Mouse (Mus musculus) heart, embryonic 14.5 days (tissue): ENCODE measurements around the gene Bicral. TPM values are rescaled to one million over a fixed set of nuclear protein-coding genes. Genes with fewer than 3 reads are reported as not detected.

Experiments used
- ATAC-seq: fragments of 200-750 bp; cut with Nextera tagmentation; 2 replicates; pipeline ENCODE4 v1.8.0; 2017; ENCODE audit warnings: low read depth, moderate TSS enrichment; ENCODE audit not compliant: insufficient number of reproducible peaks, insufficient read depth, low FRiP score
- H3K27ac ChIP-seq, 2 experiments: fragments of 200-500 bp in 1 of 2; fragments of 300-500 bp in 1 of 2; sonication (generic) in 1 of 2; replicated peaks in 1 of 2; 2 replicates each; pipeline ENCODE4 v1.5.1; 2012 to 2014; ENCODE audit warnings: low read depth in 2 of 2, low read length in 2 of 2, control low read depth in 1 of 2, mild to moderate bottlenecking in 1 of 2, mixed read lengths in 1 of 2; ENCODE audit not compliant: control insufficient read depth in 1 of 2, insufficient read depth in 1 of 2
- H3K27me3 ChIP-seq: fragments of 300-500 bp; sonication (generic); 2 replicates; pipeline ENCODE4 v1.6.1; 2014; ENCODE audit warnings: mild to moderate bottlenecking, low read length, control low read depth; ENCODE audit not compliant: control insufficient read depth, insufficient read depth
- H3K36me3 ChIP-seq: fragments of 300-500 bp; sonication (generic); 2 replicates; pipeline ENCODE4 v1.6.1; 2014; ENCODE audit warnings: mild to moderate bottlenecking, control low read depth, low read length, mixed read lengths; ENCODE audit not compliant: control insufficient read depth, insufficient read depth
- H3K4me1 ChIP-seq, 2 experiments: fragments of 200-500 bp in 1 of 2; fragments of 300-500 bp in 1 of 2; sonication (generic) in 1 of 2; 2 replicates each; pipeline ENCODE4 v1.6.1; 2012 to 2014; ENCODE audit warnings: low read length in 2 of 2, control low read depth in 1 of 2, mixed read lengths in 1 of 2; ENCODE audit not compliant: control insufficient read depth in 2 of 2, insufficient read depth in 2 of 2
- H3K4me2 ChIP-seq: fragments of 300-500 bp; sonication (generic); 2 replicates; pipeline ENCODE4 v1.6.1; 2014; ENCODE audit warnings: mild to moderate bottlenecking, low read length
- H3K4me3 ChIP-seq, 2 experiments: fragments of 200-500 bp in 1 of 2; fragments of 300-500 bp in 1 of 2; sonication (generic) in 1 of 2; 2 replicates each; pipeline ENCODE4 v1.5.1; 2012 to 2014; ENCODE audit warnings: low read length in 2 of 2, mild to moderate bottlenecking in 2 of 2, control low read depth in 1 of 2, low read depth in 1 of 2, moderate library complexity in 1 of 2; ENCODE audit not compliant: control insufficient read depth in 1 of 2, insufficient read depth in 1 of 2
- H3K9ac ChIP-seq: fragments of 300-500 bp; sonication (generic); 2 replicates; pipeline ENCODE4 v1.6.1; 2014; ENCODE audit warnings: mild to moderate bottlenecking, low read length
- H3K9me3 ChIP-seq: fragments of 300-500 bp; sonication (generic); 2 replicates; pipeline ENCODE4 v1.6.1; 2016; ENCODE audit warnings: low read length, control low read depth; ENCODE audit not compliant: control insufficient read depth
- WGBS: fragments of 180-500 bp; shearing (Covaris S2); extraction: QIAGEN DNeasy Blood & Tissue Kit; methylation state at CpG from one replicate; pipeline ENCODE4 v1.1.7; 2014; 5-methylcytosine and 5-hydroxymethylcytosine counted together
- polyA plus RNA-seq: library from polyadenylated mRNA; unstranded; fragments of >200 nt; fragmentation: Nextera tagmentation; extraction: Ambion mirVana; gene quantifications from 2 replicates; pipeline ENCODE4 v1.2.1, GENCODE M21; 2014

The Bicral gene
- polyA plus RNA-seq, 1 experiment from 2014 or later, result 6.4 TPM

- H3K9me3 ChIP-seq, result no peaks in the 10 kb centered on the region
- H3K4me1 ChIP-seq, result peaks cover 18 to 39% of the 10 kb centered on the region in 2 experiments
- no peaks in the 10 kb centered on the region for H3K27me3 ChIP-seq
- 0% methylated on average over 40 of the region's 40 CpGs for WGBS
- peak within 1 kb of the TSS; percentile 91 to 92 for H3K27ac ChIP-seq
- H3K9ac ChIP-seq, result peak within 1 kb of the TSS; percentile 96
- peak within 1 kb of the TSS; percentile 97 for H3K4me2 ChIP-seq
- H3K36me3 ChIP-seq, result peaks cover 6% of the 10 kb centered on the region; the same call in 1 of the 2 replicates
- H3K4me3 ChIP-seq, result peak within 1 kb of the TSS; percentile 83 to 96
- peak; percentile 89 for ATAC-seq
These were observed 32.0 kb upstream of the Bicral start, which contains the start of gene Tbcc for GRCm38 (mm10) chr17:46890116-46890815. Tbcc (plus strand) TSS chr17:46890684.

- no peaks in the 10 kb centered on the region for H3K9me3 ChIP-seq
- peaks cover 6% of the 10 kb centered on the region; the same call in 1 of the 2 replicates for H3K36me3 ChIP-seq
- peak overlapping the region; percentile 69 to 96 for H3K4me3 ChIP-seq
- WGBS, result under 1% methylated on average over 44 of the region's 44 CpGs
- peak overlapping the region; percentile 71 to 91 for H3K27ac ChIP-seq
- H3K4me1 ChIP-seq, result peaks cover 18 to 41% of the 10 kb centered on the region in 2 experiments
- peak overlapping the region; percentile 78 for H3K9ac ChIP-seq
- no peaks in the 10 kb centered on the region for H3K27me3 ChIP-seq
- H3K4me2 ChIP-seq, result peak overlapping the region; percentile 92
- peak; percentile 26 for ATAC-seq
These were observed 31.3 kb upstream of the Bicral start for GRCm38 (mm10) chr17:46889450-46890084.

- Histone ChIP-seq H3K4me1 (peaks cover 18 to 41% of the 10 kb centered on the region in 2 experiments), H3K4me2 (peak overlapping the region; percentile 92), H3K27me3 (no peaks in the 10 kb centered on the region), H3K9me3 (no peaks in the 10 kb centered on the region), H3K4me3 (peak overlapping the region; percentile 69 to 96; a peak in 3 of 4 replicates), H3K27ac (peak overlapping the region in 1 of 2 experiments; percentile 91; a peak in 3 of 4 replicates), H3K9ac (peak overlapping the region; percentile 78), H3K36me3 (peaks cover 6% of the 10 kb centered on the region; the same call in 1 of the 2 replicates)
- WGBS, result 37% methylated on average over 16 of the region's 16 CpGs
- no peak for ATAC-seq
These were observed 30.4 kb upstream of the Bicral start for GRCm38 (mm10) chr17:46888511-46889212.

GRCm38 (mm10) chr17:46885910-46886643 lies 27.8 kb upstream of the Bicral start:
- no peak for ATAC-seq
- Histone ChIP-seq H3K4me2 (peak overlapping the region; percentile 56), H3K36me3 (no peaks in the 10 kb centered on the region), H3K27ac (no peak overlapping the region; a peak in 1 of 4 replicates), H3K4me3 (peak overlapping the region in 1 of 2 experiments; percentile 9; a peak in 1 of 4 replicates), H3K9ac (peak overlapping the region; percentile 48), H3K9me3 (no peaks in the 10 kb centered on the region), H3K27me3 (peaks cover 5% of the 10 kb centered on the region; the same call in 1 of the 2 replicates), H3K4me1 (peaks cover 9 to 19% of the 10 kb centered on the region in 2 experiments)
- WGBS, result 15% methylated on average over 17 of the region's 17 CpGs

GRCm38 (mm10) chr17:46885218-46885909 lies 27.1 kb upstream of the Bicral start:
- peak overlapping the region in 1 of 2 experiments; percentile 9; a peak in 1 of 4 replicates for H3K4me3 ChIP-seq
- H3K27ac ChIP-seq, result no peak overlapping the region
- no peak for ATAC-seq
- no peaks in the 10 kb centered on the region for H3K9me3 ChIP-seq
- WGBS, result 45% methylated on average over 11 of the region's 11 CpGs
- H3K27me3 ChIP-seq, result peaks cover 5% of the 10 kb centered on the region; the same call in 1 of the 2 replicates
- H3K4me2 ChIP-seq, result peak overlapping the region; percentile 56
- H3K4me1 ChIP-seq, result peaks cover 9 to 19% of the 10 kb centered on the region in 2 experiments
- peak overlapping the region; percentile 48 for H3K9ac ChIP-seq
- no peaks in the 10 kb centered on the region for H3K36me3 ChIP-seq

GRCm38 (mm10) chr17:46884766-46885165 lies 26.5 kb upstream of the Bicral start:
- H3K36me3 ChIP-seq, result no peaks in the 10 kb centered on the region
- no peak for ATAC-seq
- no peak overlapping the region for H3K4me2 ChIP-seq
- H3K4me3 ChIP-seq, result no peak overlapping the region
- WGBS, result 92% methylated on average over 6 of the region's 6 CpGs
- no peak overlapping the region for H3K9ac ChIP-seq
- peaks cover 9 to 23% of the 10 kb centered on the region in 2 experiments for H3K4me1 ChIP-seq
- no peak overlapping the region for H3K27ac ChIP-seq
- no peaks in the 10 kb centered on the region for H3K9me3 ChIP-seq
- H3K27me3 ChIP-seq, result peaks cover 5% of the 10 kb centered on the region; the same call in 1 of the 2 replicates
